Mouse (Mus musculus) kidney, postnatal 10 days (tissue): ENCODE data around the gene Ctcf.

Experiments
- DNase-seq: peaks from one replicate; pipeline ENCODE4 v3.0.0; 2021; ENCODE audit warnings: mixed read lengths

The Ctcf gene

GRCm38 (mm10) chr8:105677891-105678290 lies 41.5 kb downstream of the Ctcf start:
- no peak for DNase-seq

DNA sequence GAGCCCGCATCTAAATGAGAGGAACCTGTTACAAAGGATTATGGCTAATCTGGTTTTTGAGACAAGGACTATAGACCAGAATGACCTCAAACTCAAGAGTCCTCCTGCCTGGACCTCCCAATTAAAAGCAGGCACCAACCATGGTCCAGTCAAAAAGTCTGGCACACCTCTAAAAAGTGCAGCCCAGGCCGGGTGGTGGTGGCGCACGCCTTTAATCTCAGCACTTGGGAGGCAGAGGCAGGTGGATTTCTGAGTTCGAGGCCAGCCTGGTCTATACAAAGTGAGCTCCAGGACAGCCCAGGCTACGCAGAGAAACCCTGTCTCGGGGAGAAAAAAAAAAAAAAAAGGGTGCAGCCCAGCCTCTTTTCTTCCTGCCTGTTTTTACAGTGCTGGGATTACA lies 49.0 kb downstream of the Ctcf start:
- DNase-seq = no peak

DNA sequence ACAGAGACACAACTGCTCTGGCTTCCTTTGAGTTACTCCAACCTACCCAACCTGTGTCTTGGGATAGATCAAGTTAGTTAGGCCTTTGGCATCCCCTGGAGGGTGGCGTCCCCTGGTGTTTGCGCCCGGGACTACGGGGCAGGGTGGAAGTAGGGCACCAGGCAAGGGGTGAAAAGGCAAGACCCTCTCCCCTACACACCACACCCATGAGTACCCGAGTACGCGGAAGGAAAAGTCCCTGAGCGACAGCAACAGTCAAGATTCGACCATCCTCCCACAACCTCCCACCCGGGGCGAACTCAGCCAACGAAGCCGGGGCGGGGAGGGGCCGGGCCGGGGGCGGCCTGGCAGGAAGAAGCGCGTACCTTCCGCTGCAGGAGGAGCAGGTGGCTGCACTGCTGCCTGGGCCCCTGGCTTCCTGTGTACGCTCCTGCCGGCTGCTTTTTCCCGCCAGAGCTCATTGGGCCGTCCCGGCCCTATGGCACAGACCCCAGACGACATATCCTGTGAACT lies 49.5 kb downstream of the Ctcf start, which contains the start of gene Carmil2:
Gene Carmil2, plus strand, starts transcription at position 479 of the 513 bp plus-strand sequence.
- peak; percentile 81 for DNase-seq

DNA sequence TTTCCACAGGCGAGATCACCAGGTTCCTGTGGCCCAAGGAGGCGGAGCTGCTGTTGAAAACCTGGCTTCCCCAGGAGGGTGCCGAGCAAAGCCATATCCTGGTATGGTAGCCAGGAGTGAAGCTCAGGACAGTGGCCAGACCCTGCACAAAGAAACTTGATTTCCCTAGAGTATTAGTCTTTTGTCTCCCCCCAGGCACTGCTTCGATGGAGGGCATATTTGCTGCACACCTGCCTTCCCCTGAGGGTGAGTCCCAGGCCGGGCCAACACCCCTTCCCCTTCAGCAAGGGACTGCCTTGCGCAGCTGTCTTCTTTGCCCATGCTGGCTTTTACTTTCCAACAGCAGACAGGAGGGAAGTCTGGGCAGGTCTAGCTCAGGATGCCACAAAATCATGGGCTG lies 50.2 kb downstream of the Ctcf start:
- DNase-seq = no peak

- no peak for DNase-seq
Observed at GRCm38 (mm10) chr8:105687512-105687911, 51.1 kb downstream of the Ctcf start.

GRCm38 (mm10) chr8:105688242-105688752 lies 51.9 kb downstream of the Ctcf start:
- DNase-seq = no peak

GRCm38 (mm10) chr8:105689256-105689982 lies 53.1 kb downstream of the Ctcf start:
- no peak for DNase-seq

- no peak for DNase-seq
Observed at GRCm38 (mm10) chr8:105689983-105690360, 53.6 kb downstream of the Ctcf start.

- DNase-seq = no peak
Observed at GRCm38 (mm10) chr8:105690978-105691377, 54.6 kb downstream of the Ctcf start.

DNA sequence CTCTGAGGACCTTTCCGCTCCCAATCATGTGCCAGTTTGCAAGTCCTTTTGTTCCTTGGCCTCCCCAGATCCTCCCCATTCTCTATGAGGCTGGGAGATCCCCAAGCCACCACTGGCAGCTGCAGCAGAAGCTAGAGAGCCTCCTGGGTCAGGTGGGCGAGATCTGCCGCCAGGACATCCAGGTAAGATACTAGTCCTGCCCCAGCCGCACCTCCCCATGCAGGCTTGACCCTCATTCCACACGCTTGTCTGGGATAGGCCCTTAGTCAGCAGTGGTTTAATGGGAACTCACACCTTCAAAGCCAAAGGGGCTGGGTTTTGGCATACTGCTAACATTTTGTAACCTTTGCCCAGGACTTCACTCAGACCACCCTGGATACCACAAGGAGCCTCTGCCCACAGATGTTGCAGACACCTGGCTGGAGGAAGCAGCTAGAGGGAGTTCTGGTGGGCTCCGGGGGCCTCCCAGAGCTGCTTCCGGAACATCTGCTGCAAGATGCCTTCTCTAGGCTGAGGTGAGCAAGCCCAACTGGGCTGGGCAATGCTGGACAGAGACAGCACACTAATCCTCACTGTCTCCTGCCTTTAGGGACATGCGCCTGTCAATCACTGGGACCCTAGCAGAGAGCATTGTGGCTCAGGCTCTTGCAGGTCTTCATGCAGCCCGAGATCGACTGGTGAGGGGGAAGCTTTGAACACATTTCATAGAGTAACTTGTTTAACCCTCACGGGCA lies 56.2 kb downstream of the Ctcf start:
- DNase-seq = no peak

GRCm38 (mm10) chr8:105693648-105694047 lies 57.3 kb downstream of the Ctcf start:
- peak; percentile 88 for DNase-seq

- peak; percentile 49 for DNase-seq
Observed at GRCm38 (mm10) chr8:105694051-105694799, 57.9 kb downstream of the Ctcf start.

DNA sequence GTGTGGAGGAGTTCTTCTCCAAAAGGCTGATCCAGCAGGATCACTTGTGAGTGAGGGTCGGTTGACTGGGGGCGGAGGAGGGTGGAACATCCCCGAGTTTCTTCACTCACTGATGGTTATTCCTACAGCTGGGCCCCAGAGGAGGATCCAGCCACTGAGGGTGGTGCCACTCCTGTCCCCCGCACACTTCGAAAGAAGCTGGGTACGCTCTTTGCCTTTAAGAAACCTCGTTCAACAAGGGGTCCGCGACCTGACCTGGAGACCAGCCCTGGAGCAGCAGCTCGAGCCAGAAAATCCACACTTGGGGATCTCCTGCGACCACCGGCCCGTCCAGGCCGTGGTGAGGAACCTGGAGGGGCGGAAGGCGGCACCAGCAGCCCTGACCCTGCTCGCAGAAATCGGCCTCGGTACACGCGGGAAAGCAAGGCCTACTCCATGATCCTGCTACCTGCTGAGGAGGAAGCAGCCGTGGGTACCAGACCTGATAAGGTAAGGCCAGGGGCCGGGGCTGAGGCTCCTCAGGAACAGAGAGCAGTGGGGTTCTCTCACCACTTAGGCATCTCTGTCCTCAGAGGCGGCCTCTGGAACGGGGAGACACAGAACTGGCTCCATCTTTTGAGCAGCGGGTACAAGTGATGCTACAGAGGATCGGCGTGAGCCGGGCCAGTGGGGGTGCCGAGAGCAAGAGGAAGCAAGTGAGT lies 58.9 kb downstream of the Ctcf start:
- no peak for DNase-seq

DNA sequence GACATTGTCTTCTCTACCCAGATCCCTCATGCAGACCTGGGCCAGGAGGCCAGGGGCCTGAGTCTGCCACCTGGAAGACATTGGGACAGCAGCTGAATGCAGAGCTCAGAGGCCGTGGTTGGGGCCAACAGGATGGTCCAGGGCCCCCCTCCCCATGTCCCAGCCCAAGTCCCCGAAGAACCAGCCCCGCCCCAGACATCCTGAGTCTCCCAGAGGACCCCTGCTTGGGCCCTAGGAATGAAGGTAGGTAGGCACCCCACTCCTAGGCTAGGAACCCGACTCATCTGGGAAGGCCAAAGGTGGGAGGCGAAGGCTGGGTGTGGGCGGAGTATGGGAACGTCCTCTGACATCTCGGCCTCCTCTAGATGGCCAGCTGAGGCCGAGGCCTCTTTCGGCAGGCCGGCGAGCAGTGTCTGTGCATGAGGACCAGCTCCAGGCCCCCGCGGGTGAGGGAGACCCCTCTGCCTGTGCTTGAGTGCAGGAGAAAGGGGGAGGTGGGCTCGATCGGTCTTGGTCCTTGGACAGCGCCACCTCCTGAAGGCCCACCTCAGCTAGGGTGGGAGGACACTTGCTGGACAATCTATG lies 60.9 kb downstream of the Ctcf start:
- no peak for DNase-seq

DNA sequence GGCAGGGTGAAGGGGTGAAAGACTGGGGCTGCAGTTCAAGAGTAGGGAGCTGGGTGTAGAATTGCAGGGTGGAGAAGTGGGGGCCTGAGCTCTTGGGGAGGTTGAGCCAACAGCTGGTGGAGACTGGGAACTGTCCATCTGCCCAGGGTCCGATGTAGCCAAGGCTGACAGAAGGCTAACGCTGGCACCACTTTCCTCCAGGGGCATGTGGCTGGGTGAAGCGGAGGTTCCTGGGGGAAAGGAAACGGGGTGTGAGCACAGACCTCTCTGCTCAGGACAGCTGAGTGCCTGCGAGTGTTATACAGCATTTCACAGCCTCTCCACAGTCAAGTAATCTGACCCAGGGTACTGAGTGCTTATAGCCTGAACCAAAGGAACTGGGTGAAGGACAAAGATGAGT lies 62.4 kb downstream of the Ctcf start:
- DNase-seq = no peak

- no peak for DNase-seq
Observed at GRCm38 (mm10) chr8:105699488-105700215, 63.3 kb downstream of the Ctcf start.

DNA sequence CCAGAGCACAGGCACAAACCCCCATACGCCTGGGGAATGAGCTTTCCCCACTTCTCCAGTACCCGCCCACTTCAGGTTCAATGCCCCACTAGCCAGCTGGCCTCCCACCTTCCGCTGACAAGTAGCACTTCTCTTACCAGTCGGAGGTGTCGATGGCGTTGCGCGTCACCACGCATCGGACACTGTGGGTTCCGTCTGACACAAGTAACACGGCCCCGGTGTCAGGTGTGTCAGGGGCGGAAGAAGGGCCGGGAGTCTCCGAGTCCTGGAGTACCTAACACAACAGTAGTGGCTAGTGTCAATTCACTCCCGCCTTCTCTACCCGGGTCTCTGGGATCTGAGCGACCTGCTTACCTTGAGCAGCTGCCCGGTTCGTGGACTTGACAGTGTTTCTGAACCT lies 64.2 kb downstream of the Ctcf start:
- DNase-seq = peak; percentile 71

- DNase-seq = peak; percentile 97
Observed at GRCm38 (mm10) chr8:105700966-105701824, 64.8 kb downstream of the Ctcf start, which contains the start of the genes Acd and Pard6a. Gene Acd, minus strand, starts transcription at chr8:105701102. Gene Pard6a, plus strand, starts transcription at chr8:105701148.

DNA sequence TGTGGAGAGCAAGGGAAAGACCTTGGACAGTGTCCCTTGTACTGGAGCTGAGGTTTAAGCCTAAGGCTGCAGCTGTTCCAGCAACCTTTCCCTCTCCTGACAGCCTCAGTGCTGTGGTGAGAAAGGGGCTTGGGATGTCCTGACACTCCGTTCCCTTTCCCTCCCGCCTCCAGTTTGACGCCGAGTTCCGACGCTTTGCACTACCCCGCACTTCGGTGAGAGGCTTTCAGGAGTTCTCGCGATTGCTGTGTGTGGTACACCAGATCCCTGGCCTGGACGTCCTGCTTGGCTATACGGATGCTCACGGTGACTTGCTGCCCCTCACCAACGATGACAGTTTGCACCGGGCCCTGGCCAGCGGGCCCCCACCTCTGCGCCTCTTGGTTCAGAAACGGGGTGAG lies 65.6 kb downstream of the Ctcf start:
- peak; percentile 16 for DNase-seq

DNA sequence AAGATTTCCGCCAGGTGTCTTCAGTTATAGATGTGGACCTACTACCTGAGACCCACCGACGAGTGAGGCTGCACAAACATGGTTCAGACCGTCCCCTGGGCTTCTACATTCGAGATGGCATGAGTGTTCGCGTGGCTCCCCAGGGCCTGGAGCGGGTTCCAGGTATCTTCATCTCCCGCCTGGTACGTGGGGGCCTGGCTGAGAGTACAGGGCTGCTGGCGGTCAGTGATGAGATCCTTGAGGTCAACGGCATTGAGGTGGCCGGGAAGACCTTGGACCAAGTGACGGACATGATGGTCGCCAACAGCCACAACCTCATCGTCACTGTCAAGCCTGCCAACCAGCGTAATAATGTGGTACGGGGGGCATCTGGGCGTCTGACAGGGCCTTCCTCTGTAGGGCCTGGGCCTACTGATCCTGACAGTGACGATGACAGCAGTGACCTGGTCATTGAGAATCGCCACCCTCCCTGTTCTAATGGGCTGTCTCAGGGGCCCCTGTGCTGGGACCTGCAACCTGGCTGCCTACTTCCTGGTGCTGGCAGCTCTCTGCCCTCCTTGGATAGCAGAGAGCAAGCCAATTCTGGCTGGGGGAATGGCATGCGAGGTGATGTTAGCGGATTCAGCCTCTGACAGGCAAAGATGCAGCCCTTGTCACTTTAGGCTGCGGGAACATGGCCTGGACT lies 66.5 kb downstream of the Ctcf start:
- DNase-seq = peak; percentile 14
